Mouse (Mus musculus): Measurements from ENCODE around the gene Nexn.

The Nexn gene

GRCm38 (mm10) chr3:152193177-152193576 lies 73.0 kb downstream of the Nexn start:
- WGBS = under 1% methylated on average over 7 of the region's 7 CpGs

GRCm38 (mm10) chr3:152192238-152192931 lies 73.8 kb downstream of the Nexn start:
- 6% methylated on average over 11 of the region's 11 CpGs for WGBS

- WGBS = 6% methylated on average over 6 of the region's 6 CpGs
These were observed 74.3 kb downstream of the Nexn start for GRCm38 (mm10) chr3:152191791-152192237.

GRCm38 (mm10) chr3:152190679-152191477 lies 75.3 kb downstream of the Nexn start:
- WGBS = 71% methylated on average over 9 of the region's 9 CpGs

- WGBS = 56% methylated on average over 4 of the region's 4 CpGs
These were observed 76.8 kb downstream of the Nexn start for GRCm38 (mm10) chr3:152189306-152189705.
